Mouse (Mus musculus) skeletal muscle tissue, postnatal 0 days (tissue): ENCODE measurements around the gene Prmt2. TPM values are rescaled to one million over a fixed set of nuclear protein-coding genes. Genes with fewer than 3 reads are reported as not detected.
A peak's percentile ranks its signal among the peaks of the same experiment; 100 is the strongest.

Experiments used
- microRNA counts: library from miRNA; unstranded; fragments of <30 nt; microRNA quantifications from one replicate; lab custom pipeline; 2015
- microRNA-seq, 2 experiments: library from miRNA; unstranded; fragments of <30 nt; microRNA quantifications; one replicate each; pipeline ENCODE4; 2016
- polyA plus RNA-seq: library from polyadenylated mRNA; unstranded; fragments of >200 nt; fragmentation: Nextera tagmentation; extraction: Ambion mirVana; gene quantifications from 2 replicates; pipeline ENCODE4 v1.2.1, GENCODE M21; 2015

Gene Prmt2
- 26.8 and 28.7 TPM in 2 replicates for polyA plus RNA-seq

DNA sequence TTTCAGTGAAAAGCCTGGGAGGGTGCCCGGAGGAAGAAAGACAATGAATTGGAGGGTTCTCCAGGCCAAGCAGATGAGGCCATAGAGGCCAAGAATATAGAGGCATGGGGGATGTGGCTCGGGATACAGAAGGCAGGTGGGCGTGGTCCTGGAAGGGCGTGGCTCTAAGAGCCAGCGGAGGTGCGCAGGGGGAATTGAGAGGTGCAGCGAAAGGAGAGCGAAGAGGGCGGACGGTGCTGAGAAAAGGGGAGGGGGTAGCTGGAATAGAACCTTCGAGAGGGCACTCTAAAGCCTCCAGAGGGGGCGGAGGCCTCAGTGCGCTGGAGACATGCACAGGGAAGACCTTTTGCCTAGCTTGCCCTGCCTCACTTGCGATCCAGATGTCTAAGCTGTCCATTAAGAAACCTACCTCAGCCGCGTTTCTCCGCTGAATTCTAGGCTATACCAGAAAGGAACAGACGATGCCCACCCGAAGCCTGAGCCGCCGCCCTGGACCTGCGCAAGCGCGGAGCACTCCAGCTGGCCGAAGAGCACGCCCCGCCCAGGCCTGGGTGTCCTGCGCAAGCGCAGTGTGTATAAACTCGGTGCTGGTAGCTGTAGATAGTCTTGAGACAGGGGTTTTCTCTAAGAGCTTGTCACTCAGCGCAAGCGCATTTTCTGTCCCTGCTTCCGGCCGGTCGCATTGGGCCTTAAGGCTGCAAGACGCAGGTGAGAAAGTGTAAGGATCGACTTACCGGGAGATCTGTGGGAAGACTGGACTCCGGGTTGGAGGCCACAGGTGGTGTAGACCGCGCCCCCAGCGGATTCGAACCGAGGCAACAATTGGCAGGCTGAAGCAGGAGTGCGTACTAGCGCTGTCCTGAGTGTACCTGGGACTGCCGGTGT, at the start of gene Prmt2:
TSS of gene Prmt2 (minus strand) at position 525 of the 885 bp plus-strand sequence.

DNA sequence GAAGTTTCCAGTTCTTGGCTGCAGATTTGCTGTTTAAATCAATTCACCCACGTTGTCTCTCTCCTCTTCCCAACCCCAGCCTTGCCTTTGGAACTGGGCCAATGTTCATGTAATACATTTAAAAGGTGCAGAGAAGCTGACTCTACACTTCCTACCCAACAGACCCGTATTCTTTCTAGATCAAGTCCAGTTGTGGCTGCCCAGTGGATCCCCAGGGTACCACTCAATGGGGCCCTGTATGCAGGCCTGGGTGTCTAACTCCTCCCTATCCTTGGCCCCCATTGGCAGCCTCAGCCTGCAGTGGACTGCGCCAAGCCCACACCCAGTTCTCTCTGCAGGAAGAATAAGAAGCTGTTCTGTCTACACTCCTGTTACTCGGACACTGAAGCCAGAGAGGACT, 15.9 kb upstream of the Prmt2 start, which contains the start of gene S100b:
TSS of gene S100b (plus strand) at position 318 of the 400 bp plus-strand sequence.

MicroRNA genes within 50 kb of the gene (microRNA counts, 519-probe panel; counts per million panel counts)
- 296 counts per million, percentile 58 among the panel's probes with 10 or more counts for microRNA mmu-miR-678 (lab: Ali Mortazavi, UCI)

Small RNA genes within 50 kb of the gene (microRNA-seq; reads per million reads assigned to microRNA genes)
- 0 reads per million in 2 experiments for gene Mir678

Other genes with a start within 250 kb of the Prmt2 start
- 9.8 and 10.8 TPM in 2 replicates for gene Zfp280b, start 205.2 kb downstream of the Prmt2 start, polyA plus RNA-seq
- not detected in 2 replicates for gene Slc5a4b, start 126.9 kb downstream of the Prmt2 start, polyA plus RNA-seq
- gene Slc5a4a, start 90.4 kb downstream of the Prmt2 start, polyA plus RNA-seq: not detected in 2 replicates
- 6.3 and 7.1 TPM in 2 replicates for gene S100b, start 16.0 kb upstream of the Prmt2 start, polyA plus RNA-seq
- 4.5 and 4.6 TPM in 2 replicates for gene Dip2a, start 107.4 kb upstream of the Prmt2 start, polyA plus RNA-seq
- gene AC141477.1, start 202.6 kb upstream of the Prmt2 start, polyA plus RNA-seq: not detected in 2 replicates
- 22.6 and 28.7 TPM in 2 replicates for gene Pcnt, start 204.9 kb upstream of the Prmt2 start, polyA plus RNA-seq
- gene 2610028H24Rik, start 211.2 kb upstream of the Prmt2 start, polyA plus RNA-seq: 1.0 and 1.1 TPM in 2 replicates
- 49.5 and 50.8 TPM in 2 replicates for gene Mcm3ap, start 231.1 kb upstream of the Prmt2 start, polyA plus RNA-seq
- 5.8 and 5.9 TPM in 2 replicates for gene Ybey, start 231.2 kb upstream of the Prmt2 start, polyA plus RNA-seq